Mouse (Mus musculus): ENCODE data around the gene Gins3. TPM values are rescaled to one million over a fixed set of nuclear protein-coding genes. Genes with fewer than 3 reads are reported as not detected.
A peak's percentile ranks its signal among the peaks of the same experiment; 100 is the strongest.
"Not testable (repeated sequence)": the region's sequence is repeated elsewhere in the genome, so short reads cannot be mapped to it uniquely, and the experiment has no call there.

Gins3 gene
- total and polyA plus RNA-seq, 2 experiments from 2014 or later: 4.3 to 4.4 TPM

- ATAC-seq (peak; percentile 23; the same call in 1 of the 2 replicates), DNase-seq (no peak)
- 86% methylated on average over 6 of the region's 6 CpGs for WGBS
- Histone ChIP-seq H3K27me3 (ENCODE audit: insufficient read depth, low read length) (no peaks in the 10 kb centered on the region), H3K36me3 (ENCODE audit: insufficient read depth) (no peaks in the 10 kb centered on the region), H3K4me1 (ENCODE audit: insufficient read depth) (no peaks in the 10 kb centered on the region), H3K9me3 (ENCODE audit: low read length) (no peaks in the 10 kb centered on the region), H3K27ac (ENCODE audit: low read depth, low read length) (no peak overlapping the region), H3K4me3 (ENCODE audit: low read depth, low read length) (no peak overlapping the region), H3K9ac (no peak overlapping the region), H3K4me2 (ENCODE audit: low read depth) (no peak overlapping the region)
- no peak for TF ChIP-seq CTCF (IDR thresholded peaks at IDR 0.05; ENCODE audit: low read depth)
Measured at GRCm38 (mm10) chr8:95661575-95661974, 28.3 kb downstream of the Gins3 start.

DNA sequence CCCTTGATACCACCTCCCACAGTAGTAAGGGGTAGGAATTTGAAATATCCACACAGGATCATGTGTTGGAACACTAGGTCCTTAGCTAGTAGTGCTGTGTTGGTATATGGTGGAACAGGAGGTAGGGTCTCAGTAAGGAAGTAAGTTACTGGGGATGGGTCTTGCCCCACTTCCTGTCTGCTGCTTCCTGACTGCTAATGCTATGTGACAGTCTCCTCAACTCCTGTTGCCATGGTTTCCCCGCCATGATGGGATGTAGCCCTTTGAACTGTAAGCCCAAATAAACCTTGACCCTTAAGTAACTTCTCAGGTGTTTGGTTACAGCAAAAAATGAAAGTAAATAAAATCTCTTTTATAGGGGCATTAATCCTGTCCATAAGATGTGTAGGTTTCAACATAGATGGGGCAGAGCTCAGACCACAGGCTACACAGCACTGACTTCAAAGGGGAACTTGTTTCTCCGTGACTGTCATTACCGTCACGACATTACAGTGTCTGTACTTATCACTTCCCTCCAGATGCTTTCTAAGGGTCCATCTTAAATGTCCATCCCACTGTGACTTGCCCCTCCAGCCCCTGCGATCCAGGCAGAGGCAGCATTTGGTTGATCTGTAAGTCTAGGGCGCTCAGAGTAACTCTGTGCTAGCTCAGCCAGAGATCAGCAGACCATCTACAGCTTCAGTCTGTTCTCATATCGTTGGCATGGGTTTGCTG is 29.8 kb downstream of the Gins3 start:
- Histone ChIP-seq H3K4me2 (ENCODE audit: low read depth) (no peak overlapping the region), H3K9me3 (ENCODE audit: low read length) (no peaks in the 10 kb centered on the region), H3K27ac (ENCODE audit: low read depth, low read length) (no peak overlapping the region), H3K9ac (no peak overlapping the region), H3K4me1 (ENCODE audit: insufficient read depth) (no peaks in the 10 kb centered on the region), H3K36me3 (ENCODE audit: insufficient read depth) (no peaks in the 10 kb centered on the region), H3K4me3 (ENCODE audit: low read depth, low read length) (no peak overlapping the region), H3K27me3 (ENCODE audit: insufficient read depth, low read length) (no peaks in the 10 kb centered on the region)
- no peak for DNase-seq
- no peak for ATAC-seq
- no peak for TF ChIP-seq CTCF (IDR thresholded peaks at IDR 0.05; ENCODE audit: low read depth)
- WGBS: 87% methylated on average over 7 of the region's 7 CpGs

DNA sequence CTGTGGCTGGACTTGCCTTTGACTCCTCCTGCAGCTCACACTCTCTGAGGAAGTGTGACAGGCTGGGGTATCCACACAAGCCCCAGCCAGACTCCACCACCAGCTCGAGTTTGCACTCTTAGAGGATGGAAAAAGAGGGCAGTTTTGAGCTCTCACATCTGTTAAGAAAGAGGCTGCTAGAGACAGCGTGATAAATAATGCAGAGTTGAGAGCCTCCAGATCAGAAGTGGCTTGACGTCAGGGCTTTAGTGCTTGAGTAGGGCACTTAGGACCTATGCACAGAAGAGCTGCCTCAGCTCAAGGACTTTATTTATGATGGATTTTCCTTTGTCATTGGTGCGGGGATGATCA is 30.3 kb downstream of the Gins3 start:
- Histone ChIP-seq H3K4me1 (ENCODE audit: insufficient read depth) (no peaks in the 10 kb centered on the region), H3K27ac (ENCODE audit: low read depth, low read length) (no peak overlapping the region), H3K27me3 (ENCODE audit: insufficient read depth, low read length) (no peaks in the 10 kb centered on the region), H3K9ac (no peak overlapping the region), H3K9me3 (ENCODE audit: low read length) (no peaks in the 10 kb centered on the region), H3K36me3 (ENCODE audit: insufficient read depth) (no peaks in the 10 kb centered on the region), H3K4me2 (ENCODE audit: low read depth) (no peak overlapping the region), H3K4me3 (ENCODE audit: low read depth, low read length) (no peak overlapping the region)
- TF ChIP-seq CTCF (IDR thresholded peaks at IDR 0.05; ENCODE audit: low read depth): no peak
- no peak for ATAC-seq
- DNase-seq: no peak
- 72% methylated on average over 4 of the region's 4 CpGs for WGBS

- not testable (repeated sequence) for H3K9ac ChIP-seq; H3K36me3 ChIP-seq (ENCODE audit: insufficient read depth); H3K9me3 ChIP-seq (ENCODE audit: low read length); H3K4me1 ChIP-seq (ENCODE audit: insufficient read depth); ATAC-seq; H3K4me3 ChIP-seq (ENCODE audit: low read depth, low read length); H3K27ac ChIP-seq (ENCODE audit: low read depth, low read length); H3K27me3 ChIP-seq (ENCODE audit: insufficient read depth, low read length); H3K4me2 ChIP-seq (ENCODE audit: low read depth); DNase-seq
- 95% methylated on average over 11 of the region's 11 CpGs for WGBS
Measured at GRCm38 (mm10) chr8:95665813-95666452, 32.7 kb downstream of the Gins3 start.

DNA sequence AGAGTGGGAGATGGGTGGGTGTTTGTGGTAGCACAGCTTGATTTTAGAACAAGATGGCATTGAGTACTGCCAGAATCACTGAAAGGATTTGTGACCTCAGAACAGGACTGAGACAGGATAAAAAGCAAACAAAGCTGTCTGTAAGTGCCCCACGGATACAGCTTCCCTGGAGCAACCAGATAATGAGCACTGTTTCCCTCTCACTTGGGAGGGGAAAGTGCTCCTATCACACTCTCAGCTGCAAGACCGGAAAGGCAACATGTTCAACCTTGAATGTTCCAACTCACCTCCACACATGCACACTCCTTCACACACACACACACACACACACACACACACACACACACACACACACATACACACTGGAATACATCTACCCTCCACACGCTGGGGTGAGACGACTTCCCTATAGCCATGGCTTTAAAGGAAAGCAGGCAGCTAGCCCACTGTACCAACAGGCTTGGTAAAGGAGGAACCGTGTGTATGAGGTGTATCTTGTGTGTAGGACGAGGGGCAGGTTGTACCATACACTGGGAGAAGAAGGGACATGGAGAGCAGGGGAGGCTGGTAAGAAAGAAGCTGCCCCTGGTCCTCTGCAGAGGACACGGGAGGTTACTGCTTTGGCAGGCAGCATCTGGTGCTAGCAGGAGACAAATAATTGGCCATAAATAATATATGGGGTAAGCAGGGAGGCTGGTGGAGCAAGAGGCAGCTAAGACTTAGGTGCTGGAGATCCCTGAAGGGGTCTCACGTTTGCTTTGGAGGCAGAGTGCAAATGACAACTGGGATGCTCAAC is 35.1 kb downstream of the Gins3 start:
- no peaks in the 10 kb centered on the region for H3K9me3 ChIP-seq (ENCODE audit: low read length)
- WGBS: 56% methylated on average over 8 of the region's 8 CpGs
- no peak for ATAC-seq
- H3K4me2 ChIP-seq (ENCODE audit: low read depth): no peak overlapping the region
- TF ChIP-seq CTCF (IDR thresholded peaks at IDR 0.05; ENCODE audit: low read depth): no peak
- H3K27ac ChIP-seq (ENCODE audit: low read depth, low read length): no peak overlapping the region
- no peaks in the 10 kb centered on the region for H3K4me1 ChIP-seq (ENCODE audit: insufficient read depth)
- H3K9ac ChIP-seq: no peak overlapping the region
- no peaks in the 10 kb centered on the region for H3K27me3 ChIP-seq (ENCODE audit: insufficient read depth, low read length)
- no peaks in the 10 kb centered on the region for H3K36me3 ChIP-seq (ENCODE audit: insufficient read depth)
- no peak for DNase-seq
- H3K4me3 ChIP-seq (ENCODE audit: low read depth, low read length): no peak overlapping the region

- Histone ChIP-seq H3K4me1 (ENCODE audit: insufficient read depth) (no peaks in the 10 kb centered on the region), H3K27ac (ENCODE audit: low read depth, low read length) (no peak overlapping the region), H3K9me3 (ENCODE audit: low read length) (no peaks in the 10 kb centered on the region), H3K27me3 (ENCODE audit: insufficient read depth, low read length) (no peaks in the 10 kb centered on the region), H3K4me3 (ENCODE audit: low read depth, low read length) (no peak overlapping the region), H3K36me3 (ENCODE audit: insufficient read depth) (no peaks in the 10 kb centered on the region), H3K9ac (no peak overlapping the region), H3K4me2 (ENCODE audit: low read depth) (no peak overlapping the region)
- WGBS: 91% methylated on average over 2 of the region's 2 CpGs
- no peak for DNase-seq
- no peak for TF ChIP-seq CTCF (IDR thresholded peaks at IDR 0.05; ENCODE audit: low read depth)
- ATAC-seq: no peak
Measured at GRCm38 (mm10) chr8:95669967-95670366, 36.7 kb downstream of the Gins3 start.

DNA sequence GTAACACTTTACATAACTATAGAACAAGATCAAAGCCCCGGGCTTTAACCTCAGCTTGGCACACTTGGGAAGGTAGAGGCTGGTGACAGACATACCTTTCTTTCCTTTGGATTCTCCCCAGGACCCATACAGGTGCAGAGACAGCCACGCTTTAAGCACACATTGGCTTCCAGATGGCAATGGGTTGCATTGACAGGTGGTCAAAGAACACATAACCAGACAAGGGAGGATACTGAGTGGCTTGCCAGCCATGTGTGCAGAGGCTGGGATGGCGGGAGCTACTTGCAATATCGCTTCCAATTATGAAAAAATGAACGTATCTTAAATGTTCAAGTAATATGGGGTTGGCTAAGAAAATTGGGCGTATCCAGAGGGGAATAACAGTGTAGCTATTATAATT is 38.6 kb downstream of the Gins3 start:
- ATAC-seq: no peak
- no peak overlapping the region for H3K4me2 ChIP-seq (ENCODE audit: low read depth)
- WGBS: 74% methylated on average over 6 of the region's 6 CpGs

More for the DNA sequence above, 38.6 kb downstream of the Gins3 start:
- Histone ChIP-seq H3K36me3 (ENCODE audit: insufficient read depth) (no peaks in the 10 kb centered on the region), H3K27me3 (ENCODE audit: insufficient read depth, low read length) (no peaks in the 10 kb centered on the region), H3K4me1 (ENCODE audit: insufficient read depth) (no peaks in the 10 kb centered on the region), H3K9me3 (ENCODE audit: low read length) (no peaks in the 10 kb centered on the region), H3K4me3 (ENCODE audit: low read depth, low read length) (no peak overlapping the region), H3K9ac (no peak overlapping the region), H3K27ac (ENCODE audit: low read depth, low read length) (no peak overlapping the region)
- no peak for TF ChIP-seq CTCF (IDR thresholded peaks at IDR 0.05; ENCODE audit: low read depth)
- DNase-seq: no peak

Measured in forebrain, postnatal 0 days (tissue).